Mouse (Mus musculus) bone marrow, adult 2 months (tissue): ENCODE data around the gene Ifna2.

Experiments
- CTCF ChIP-seq: fragments of 200-500 bp; IDR thresholded peaks from 2 replicates; pipeline ENCODE4 v1.5.1; 2011; ENCODE audit warnings: low read length, control low read depth; ENCODE audit not compliant: control insufficient read depth, insufficient read depth
- POLR2A ChIP-seq: fragments of 200-500 bp; IDR thresholded peaks from 2 replicates; pipeline ENCODE4 v1.6.1; 2011; ENCODE audit warnings: low read depth, mild to moderate bottlenecking, control low read depth, low read length, borderline replicate concordance; ENCODE audit not compliant: control insufficient read depth

GRCm38 (mm10) chr4:88676824-88677223 is 6.9 kb downstream of the Ifna2 start, which contains the start of gene Ifna16:
- TF ChIP-seq CTCF (no peak), POLR2A (no peak)
